Mouse (Mus musculus): ENCODE measurements around the gene Ppp2r2c.
A peak's percentile ranks its signal among the peaks of the same experiment; 100 is the strongest.
"Not testable (repeated sequence)": the region's sequence is repeated elsewhere in the genome, so short reads cannot be mapped to it uniquely, and the experiment has no call there.

Gene Ppp2r2c

GRCm38 (mm10) chr5:36935486-36936473 is 67.5 kb downstream of the Ppp2r2c start:
- DNase-seq, result no peak

- no peak for DNase-seq
These were observed 68.2 kb downstream of the Ppp2r2c start for GRCm38 (mm10) chr5:36936548-36936947.

GRCm38 (mm10) chr5:36938021-36938420 is 69.7 kb downstream of the Ppp2r2c start:
- no peak for DNase-seq

- not testable (repeated sequence) for DNase-seq
These were observed 70.7 kb downstream of the Ppp2r2c start for GRCm38 (mm10) chr5:36938991-36939390.

GRCm38 (mm10) chr5:36942446-36942845 is 74.1 kb downstream of the Ppp2r2c start:
- no peak for DNase-seq

GRCm38 (mm10) chr5:36944552-36944951 is 76.2 kb downstream of the Ppp2r2c start:
- DNase-seq, result no peak

GRCm38 (mm10) chr5:36945102-36945701 is 76.9 kb downstream of the Ppp2r2c start:
- DNase-seq, result no peak

GRCm38 (mm10) chr5:36945713-36946112 is 77.4 kb downstream of the Ppp2r2c start:
- DNase-seq, result no peak

- peak; percentile 79 for DNase-seq
These were observed 78.1 kb downstream of the Ppp2r2c start for GRCm38 (mm10) chr5:36946445-36946844.

- peak; percentile 89 for DNase-seq
These were observed 80.5 kb downstream of the Ppp2r2c start for GRCm38 (mm10) chr5:36948831-36949230.

GRCm38 (mm10) chr5:36950871-36951270 is 82.6 kb downstream of the Ppp2r2c start:
- no peak for DNase-seq

GRCm38 (mm10) chr5:36952311-36952710 is 84.0 kb downstream of the Ppp2r2c start:
- DNase-seq, result no peak

- peak; percentile 40 for DNase-seq
These were observed 87.1 kb downstream of the Ppp2r2c start for GRCm38 (mm10) chr5:36955366-36955765.

- DNase-seq, result peak; percentile 86
These were observed 90.5 kb downstream of the Ppp2r2c start for GRCm38 (mm10) chr5:36958837-36959236.

- no peak for DNase-seq
These were observed 92.2 kb downstream of the Ppp2r2c start for GRCm38 (mm10) chr5:36960501-36960900.

- no peak for DNase-seq
These were observed 103.3 kb downstream of the Ppp2r2c start for GRCm38 (mm10) chr5:36971587-36971986.

- no peak for DNase-seq
These were observed 107.0 kb downstream of the Ppp2r2c start for GRCm38 (mm10) chr5:36975336-36975735.

- DNase-seq, result no peak
These were observed 109.5 kb downstream of the Ppp2r2c start for GRCm38 (mm10) chr5:36977809-36978208.

- DNase-seq, result no peak
These were observed 110.7 kb downstream of the Ppp2r2c start for GRCm38 (mm10) chr5:36979001-36979400.

- DNase-seq, result no peak
These were observed 111.3 kb downstream of the Ppp2r2c start for GRCm38 (mm10) chr5:36979631-36980030.

- no peak for DNase-seq
These were observed 114.0 kb downstream of the Ppp2r2c start for GRCm38 (mm10) chr5:36982271-36982670.

GRCm38 (mm10) chr5:36986617-36987016 is 118.3 kb downstream of the Ppp2r2c start:
- DNase-seq, result no peak

- no peak for DNase-seq
These were observed 119.9 kb downstream of the Ppp2r2c start for GRCm38 (mm10) chr5:36988124-36988780.

Data from right cerebral cortex, postnatal 14 days (tissue).